Mouse (Mus musculus): Measurements from ENCODE around the gene Tnfaip3.

Gene Tnfaip3

DNA sequence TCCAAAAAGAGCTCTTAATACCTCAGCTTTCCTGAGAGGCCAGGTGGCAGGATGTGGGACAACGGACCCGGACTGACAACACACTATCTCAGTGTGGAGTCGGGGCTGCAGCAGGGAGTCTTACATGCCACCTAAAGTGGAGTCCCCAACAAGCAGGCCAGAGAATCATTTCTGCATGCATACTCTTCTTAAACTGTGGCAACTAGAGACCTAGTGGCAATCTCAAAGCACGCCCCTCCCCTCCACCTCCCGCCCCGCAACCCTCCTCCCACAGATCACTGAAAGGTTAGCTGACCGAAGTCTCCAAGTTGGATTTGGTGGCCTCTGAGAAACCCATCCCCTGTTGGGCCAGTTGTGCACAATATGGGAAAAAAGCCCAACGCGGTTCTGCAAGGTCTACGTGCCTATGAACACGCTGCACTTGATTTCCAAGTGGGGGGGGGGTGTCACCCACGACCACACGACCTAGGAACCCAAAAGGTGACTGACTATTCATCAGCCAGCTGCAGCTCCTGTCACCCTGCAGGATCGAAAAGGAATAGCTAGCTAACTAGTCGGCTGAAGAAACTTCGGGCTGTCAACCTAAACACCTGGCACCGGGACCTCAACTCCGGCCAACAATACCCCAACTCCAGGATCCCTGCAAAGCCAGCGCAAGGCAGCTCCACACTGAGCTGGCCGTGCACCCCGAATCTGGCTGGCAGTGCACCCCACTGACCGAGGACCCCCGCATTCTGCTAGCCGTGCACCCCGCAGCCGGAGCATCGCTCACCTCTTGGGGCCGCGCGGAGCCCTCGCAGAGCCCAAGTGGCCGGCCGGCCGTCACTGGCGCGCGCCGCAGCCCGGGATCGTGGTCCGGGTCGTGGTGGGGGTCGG, 838 bp downstream of the Tnfaip3 start:
- DNase-seq (ENCODE audit: low spot score) = no peak

DNA sequence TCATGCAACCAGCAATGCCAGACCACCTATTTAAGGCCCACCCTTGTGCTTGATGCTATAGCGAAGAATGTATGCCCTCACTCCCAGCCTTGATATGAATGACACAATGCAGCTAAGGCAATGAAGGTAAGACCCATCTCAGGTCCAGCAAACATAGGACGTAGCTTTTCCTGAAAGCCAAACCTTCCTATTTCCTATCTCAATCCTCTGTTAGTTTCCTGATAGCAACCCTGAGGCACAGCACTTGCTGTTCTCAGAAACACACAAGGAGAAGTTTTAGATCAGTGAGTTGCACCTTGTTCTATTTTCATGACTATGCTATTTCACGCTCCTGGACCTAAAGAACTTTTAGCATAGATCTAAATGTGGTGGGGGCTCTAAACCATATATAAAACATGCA, 2.1 kb downstream of the Tnfaip3 start:
- DNase-seq (ENCODE audit: low spot score) = no peak

DNA sequence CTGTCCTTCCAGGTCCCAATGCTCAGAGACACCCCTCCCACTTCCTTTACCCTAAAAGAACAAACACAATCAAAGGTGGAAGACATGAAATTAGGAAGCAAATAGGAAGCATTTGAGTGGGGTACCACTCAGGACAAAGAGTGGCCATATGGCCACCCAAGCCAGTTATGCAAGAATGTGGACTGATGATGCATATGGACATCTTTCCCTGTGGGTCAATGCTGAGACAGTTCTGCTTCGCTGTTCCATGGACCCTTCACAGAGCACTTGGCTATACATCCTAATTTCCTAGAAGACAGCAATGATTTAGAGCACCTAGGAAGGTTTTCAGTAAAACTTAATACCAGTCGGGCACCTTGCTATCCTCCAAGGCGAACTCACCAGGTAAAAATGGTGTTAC, 2.8 kb downstream of the Tnfaip3 start:
- DNase-seq (ENCODE audit: low spot score) = no peak

DNA sequence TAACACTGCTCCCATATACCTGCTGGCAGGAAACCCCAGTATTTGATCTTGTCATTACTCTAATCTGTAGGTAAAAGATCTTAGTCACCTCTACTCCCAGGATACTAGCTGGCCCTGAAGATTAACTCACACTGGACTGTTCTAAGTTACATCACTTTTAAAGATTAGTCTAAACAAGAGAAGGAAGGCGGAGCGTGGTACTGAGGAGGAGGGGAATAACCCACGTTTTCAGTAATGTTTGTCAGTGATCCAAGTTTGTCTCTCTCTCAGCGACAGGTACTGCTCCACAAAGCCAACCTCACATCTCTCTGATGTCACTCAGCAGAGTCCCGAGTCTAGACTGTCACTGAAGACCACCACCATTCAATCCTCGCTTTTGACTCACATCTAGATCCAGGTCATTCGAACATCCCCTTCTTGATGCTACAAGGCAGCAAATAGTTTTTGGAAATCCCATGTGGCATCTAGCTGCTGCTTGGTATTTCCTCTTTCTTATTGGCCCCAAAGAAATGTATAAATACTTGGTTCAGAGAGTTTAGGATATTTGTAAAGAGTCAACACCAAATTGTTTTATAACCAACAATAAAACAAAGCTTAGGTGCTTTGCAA, 3.5 kb downstream of the Tnfaip3 start:
- no peak for DNase-seq (ENCODE audit: low spot score)

DNA sequence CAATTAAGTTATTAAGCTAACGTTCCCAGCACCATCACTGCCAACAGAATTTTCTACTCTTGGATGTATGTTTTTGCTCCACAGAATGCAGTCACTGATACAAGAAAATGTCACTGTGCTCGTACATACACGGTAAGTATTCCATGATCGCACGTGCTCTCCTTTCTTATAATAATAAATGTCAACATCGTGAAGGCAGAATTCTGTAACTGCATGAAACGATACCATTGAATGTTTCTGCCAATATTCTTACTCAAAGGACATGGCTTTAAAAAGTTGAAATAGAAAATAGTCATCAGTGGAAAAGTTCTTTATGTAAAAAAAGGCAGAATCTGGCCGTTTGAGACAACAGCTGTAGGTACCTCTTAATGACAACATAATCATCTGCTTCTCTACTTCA, 5.0 kb downstream of the Tnfaip3 start:
- DNase-seq (ENCODE audit: low spot score) = no peak

DNA sequence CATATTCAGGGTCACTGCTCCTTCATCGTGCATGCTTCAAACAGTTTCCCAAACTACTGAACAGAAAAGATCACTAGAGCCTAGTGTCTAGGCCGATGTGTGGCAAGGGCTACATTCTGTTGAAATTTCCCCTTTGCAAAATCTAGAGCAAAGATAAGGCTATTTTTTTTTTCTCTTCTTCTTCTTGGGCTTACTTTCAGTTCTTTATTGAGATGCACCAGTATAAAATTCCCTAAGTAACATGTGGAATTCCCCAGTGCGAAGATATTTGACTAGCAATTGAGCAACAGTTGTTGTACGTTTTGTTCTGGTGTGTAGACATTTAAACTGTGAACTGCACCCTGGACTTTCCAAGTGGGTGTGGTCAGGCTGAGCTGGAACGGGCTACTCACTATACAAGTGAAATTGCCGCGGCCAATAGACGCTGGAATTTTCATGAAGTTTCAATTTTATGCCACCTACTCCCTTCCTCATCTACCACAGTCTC, 6.2 kb downstream of the Tnfaip3 start:
- DNase-seq (ENCODE audit: low spot score) = no peak

DNA sequence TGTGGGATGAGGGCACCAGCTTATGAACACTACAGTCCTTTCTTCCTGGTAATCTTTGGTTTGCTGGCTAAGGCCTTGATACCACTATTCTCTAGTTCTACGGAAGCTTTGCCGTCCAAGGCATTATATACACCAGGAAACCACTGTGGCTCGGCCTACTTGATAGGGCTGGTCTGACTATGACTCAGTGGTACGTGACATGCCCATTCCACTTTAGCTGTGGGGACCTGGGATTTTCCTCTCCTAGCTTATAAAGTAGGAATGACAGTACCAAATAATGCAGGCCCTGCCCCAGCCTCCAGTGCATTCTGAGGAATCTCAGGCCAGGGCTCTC, 6.9 kb downstream of the Tnfaip3 start:
- DNase-seq (ENCODE audit: low spot score) = no peak

DNA sequence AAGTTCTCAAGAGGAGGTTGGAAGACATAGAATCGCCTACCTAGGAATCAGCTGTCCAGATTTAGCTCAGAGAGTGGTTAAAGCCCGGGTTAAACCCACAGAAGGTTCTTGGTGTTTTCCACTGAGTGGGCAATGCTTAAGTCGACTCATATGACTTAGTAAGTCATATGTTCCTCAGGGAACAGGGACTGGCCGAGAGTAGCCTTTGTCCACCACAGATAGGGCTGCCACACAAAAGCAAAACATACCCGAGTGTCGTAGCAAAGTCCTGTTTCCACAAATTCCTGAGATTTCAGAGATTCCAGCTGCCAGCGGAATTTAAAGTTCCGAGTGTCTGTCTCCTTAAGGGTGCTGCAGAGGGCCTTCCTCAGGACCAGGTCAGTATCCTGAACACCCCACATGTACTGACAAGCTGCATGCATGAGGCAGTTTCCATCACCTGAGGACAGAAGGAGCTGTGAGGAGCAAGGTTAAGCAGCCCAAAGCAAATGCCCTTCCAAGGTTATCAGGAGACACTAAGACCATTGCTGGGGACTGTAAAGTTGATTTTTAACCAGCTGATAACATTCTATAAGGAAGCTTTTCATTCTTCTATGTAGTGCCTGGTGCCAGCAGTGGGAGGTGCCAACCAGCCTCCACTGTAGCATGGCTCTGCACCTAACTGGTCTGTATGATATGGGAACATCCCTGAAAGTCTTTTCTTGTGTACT, 7.4 kb downstream of the Tnfaip3 start:
- no peak for DNase-seq (ENCODE audit: low spot score)

DNA sequence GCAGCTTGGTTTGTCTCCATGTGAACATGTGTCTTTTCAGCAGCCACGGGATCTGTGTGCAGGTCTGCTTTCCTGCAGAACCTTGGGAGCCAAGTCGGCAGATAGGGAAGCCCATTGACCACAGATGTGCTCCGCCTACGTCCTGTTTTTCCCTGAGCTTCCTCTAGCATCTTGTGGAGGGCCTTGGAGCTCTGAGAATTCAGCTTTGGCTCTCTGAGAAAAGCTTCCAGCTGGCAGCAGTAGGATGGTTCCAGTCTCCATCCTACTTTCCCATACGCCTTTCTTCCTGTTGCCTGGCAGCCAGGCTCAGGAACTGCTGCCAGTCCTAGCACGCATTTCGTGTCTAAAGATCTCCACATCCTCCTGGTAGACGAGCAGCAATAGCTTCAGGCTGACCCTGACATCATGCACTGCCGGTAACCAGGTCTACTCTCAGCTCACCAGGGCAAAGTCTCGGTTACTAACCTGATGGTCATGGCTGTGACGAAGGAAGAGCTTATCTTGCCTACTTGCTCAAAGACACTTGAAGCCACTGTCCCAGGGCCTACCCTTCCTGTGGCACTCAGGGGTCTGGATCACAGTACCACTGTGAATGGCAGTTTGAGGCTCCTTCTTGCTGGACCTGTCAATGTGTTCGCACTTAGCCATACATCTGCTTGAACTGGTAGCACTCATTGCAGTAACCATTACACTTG, 13.2 kb downstream of the Tnfaip3 start:
- no peak for DNase-seq (ENCODE audit: low spot score)

DNA sequence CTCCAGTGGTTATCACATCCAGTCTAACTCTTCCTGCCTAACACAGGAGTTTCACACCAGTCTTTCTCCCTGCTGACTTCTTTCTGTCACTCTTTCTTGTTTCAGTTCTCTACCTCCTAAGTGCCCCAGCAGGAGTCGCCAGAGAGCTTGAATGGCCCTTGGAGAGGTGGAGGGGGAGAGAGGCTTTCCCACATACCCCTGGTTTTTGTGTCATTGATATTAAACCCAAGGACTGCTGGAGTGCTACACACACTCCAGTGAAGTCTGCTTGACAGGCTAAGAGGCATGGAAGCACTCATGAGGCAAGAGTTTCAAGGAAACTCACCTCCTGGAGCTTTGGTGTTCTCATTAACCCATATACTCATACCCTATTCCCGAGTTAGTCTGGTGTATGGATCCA, 16.0 kb downstream of the Tnfaip3 start:
- DNase-seq (ENCODE audit: low spot score) = no peak

DNA sequence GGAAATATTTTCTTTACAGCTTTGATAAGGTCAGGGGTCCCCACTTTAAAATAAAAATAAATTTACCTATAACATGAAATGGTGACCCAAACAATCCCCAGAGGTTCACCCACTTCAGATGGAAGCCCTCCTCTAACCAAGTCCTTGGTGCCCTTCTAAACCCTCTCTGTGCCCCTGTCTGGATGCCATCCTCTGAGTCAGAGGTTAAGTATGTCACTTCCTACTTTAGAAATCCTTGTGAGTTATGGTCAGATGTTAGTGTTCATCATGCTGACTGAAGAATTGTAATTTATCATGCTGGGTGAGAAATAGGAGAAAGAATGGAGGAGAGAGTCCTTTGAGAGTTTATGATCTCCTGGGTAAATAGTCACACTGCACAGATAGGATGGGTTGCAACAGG, 19.1 kb downstream of the Tnfaip3 start:
- DNase-seq (ENCODE audit: low spot score) = no peak

DNA sequence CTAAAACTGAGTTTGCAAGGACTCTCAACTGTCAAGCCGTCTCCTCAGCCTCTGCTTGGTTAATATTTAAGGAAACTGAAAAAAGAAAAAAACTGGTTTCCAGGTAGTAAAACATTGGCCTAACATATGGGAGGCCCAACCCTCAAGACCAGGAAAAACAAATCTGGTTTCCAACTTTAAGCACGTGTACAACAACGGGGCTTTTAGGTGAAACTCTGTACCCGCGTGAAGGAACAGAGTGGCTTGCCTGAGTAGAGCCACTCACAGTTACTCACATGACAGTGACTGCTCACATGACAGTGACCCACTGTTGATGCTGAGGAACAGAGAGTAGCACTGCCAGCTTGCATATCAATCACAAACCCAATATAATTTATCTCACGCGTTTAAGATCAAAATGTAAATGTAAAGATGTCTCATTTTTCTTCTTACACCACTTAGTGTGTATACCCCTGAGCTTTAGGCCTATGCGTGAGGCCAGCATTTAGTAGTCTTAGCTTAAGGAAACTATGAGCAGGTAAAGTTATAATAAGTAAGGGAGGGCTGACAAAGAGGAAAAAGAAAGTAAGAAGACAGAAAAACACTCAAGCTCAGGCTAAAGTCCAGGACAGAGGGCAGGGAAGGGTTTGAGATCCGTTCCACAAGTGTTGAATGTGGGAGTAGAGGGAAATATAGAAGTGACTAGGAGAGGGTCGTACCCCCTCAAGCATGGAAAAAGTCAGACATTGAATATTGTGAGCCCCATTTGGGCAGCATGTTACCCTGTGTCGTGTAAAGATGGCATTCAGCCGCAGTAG, 19.8 kb downstream of the Tnfaip3 start:
- DNase-seq (ENCODE audit: low spot score) = no peak

DNA sequence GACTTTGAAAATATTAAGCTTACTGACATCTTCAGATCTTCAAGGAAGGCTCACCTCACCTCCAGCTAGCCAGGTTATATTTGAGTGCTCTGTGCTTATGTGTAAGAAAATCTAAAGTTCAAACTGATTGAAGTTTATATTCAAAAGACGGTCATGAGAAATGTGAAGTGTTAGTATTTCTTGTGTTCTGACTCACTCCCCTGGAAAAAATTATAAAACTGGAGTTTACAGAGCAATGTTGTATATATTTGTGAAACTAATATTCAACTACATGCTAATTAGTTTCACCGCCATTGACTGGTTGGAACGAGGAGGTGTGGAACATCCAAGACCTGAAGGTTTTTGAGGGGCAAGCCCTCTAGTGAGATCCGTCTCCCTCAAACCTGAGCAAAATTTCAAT, 22.5 kb downstream of the Tnfaip3 start:
- DNase-seq (ENCODE audit: low spot score) = no peak

DNA sequence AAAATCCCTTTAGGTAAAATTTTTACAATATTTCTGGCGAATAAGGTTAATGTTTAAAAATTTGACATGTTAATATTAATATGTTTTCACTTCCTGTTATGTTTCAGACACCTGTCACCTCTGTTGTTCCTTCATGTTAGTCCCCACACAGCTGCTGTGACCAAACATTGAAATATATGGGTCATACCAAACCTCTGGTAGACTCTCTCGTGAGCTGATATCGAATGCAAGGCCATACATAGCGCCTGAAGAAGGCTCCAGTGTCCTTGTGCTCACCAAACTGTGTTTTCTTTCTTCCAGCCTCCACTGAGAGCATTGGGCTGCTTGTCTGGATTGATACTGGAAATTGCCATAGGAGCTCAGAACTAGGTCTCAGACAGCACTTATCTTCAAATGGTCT, 24.4 kb downstream of the Tnfaip3 start:
- DNase-seq (ENCODE audit: low spot score) = no peak

DNA sequence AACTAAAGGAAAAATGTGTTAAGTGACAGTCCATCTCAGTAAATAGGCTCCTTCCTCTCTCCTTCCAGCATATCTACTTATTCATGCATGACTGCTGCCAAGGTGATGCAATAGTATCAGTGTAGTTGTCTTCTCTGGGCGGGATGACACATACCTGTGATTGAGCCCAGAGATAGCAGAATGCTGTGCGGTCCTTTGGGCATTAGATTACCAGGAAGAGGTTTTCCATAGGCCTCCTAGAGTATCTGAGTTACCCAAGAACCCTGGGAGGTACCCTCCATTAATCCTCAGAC, 27.6 kb downstream of the Tnfaip3 start:
- no peak for DNase-seq (ENCODE audit: low spot score)

DNA sequence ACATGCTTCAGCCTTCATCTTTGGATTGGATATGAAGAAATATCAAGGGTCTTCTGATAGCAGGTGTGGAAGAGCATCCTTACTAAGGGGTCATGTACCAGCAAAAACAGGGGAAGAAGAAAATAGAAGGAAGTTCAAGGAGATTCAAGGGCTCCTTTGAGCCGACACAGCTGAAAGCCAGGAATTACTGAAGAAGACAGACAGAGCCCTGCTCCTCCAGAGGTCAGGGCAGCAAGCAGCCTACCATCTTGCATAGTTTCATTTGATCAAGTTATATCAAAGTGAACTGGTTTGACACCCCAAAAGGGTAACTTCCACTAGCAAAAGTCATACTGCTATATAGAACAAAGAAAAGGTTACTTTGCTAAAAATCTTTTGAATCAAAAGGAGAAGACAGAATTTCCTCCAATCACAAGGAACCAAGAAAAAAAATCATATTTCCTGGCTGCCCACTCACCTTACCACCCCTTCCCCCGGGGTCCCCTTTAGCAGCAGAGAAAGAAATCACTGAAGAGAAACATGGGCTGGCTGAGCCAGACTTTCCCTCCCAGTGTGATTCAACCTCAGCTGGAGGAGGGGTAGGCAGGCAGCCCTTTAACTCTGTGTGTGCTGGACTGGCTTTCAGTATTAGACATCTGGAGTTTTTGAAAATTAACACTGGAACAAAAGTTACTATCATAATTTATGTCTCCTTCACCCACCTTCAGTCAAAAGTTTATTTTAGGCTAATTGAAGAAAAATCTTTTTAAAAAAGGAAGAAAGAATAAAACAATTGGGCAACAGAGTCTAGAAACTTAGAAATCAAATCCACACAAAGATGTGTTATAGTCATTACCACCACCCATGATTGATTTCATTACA, 28.2 kb downstream of the Tnfaip3 start:
- no peak for DNase-seq (ENCODE audit: low spot score)

DNA sequence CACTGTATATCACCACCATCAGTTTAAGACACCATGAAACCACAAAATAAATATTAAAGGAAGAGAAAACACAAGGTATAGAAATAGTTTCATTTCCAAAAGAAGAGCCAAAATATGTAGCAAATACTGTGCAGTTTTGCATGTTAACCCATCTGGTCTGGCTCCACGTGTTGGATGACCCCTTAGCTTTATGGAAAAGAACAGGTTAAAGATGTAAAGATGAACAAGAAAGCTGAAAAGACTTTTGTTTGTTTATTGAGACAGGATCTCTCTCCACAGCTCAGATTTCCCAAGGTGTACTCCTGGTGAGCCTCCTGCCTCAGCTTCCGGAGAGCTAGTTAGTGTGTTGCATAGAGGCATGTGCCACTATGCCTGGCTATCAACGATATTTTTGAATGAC, 29.9 kb downstream of the Tnfaip3 start:
- no peak for DNase-seq (ENCODE audit: low spot score)

DNA sequence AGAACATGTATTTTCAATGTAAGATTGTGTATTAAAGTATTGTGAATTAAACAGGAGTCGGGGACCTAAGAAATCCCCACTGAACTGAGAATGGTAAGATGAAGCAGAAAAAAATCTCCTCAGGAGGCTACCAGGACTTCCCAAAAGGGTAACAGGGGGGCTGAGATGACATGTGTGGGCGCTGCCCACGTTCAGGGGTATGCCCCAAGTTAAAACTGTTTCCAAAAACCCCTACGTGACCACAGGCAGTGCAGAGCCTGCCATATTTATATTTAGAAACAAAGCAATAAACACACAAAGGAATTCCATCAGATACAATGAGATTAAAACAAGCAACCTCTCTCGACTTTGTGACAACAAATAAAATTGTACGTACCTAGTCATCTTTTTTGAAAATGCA, 31.9 kb downstream of the Tnfaip3 start:
- no peak for DNase-seq (ENCODE audit: low spot score)

DNA sequence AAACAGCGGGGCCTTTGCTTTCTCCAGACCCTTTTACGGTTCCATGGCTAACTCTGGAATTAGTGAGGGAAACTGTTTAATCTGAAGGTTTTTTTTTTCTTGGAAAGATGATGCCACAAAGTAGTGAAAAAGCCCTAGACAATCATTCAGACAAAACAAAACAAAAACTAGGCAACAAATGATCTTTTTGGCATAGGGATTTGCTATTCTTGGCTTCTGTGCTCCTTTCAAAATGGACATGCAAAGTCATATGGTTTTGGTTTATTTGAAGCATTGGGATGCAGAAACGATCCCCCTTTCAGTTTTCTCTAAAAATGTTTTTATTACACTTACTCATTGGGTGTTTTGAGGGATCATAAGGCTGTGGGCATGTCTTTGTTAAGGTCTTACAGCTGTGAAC, 41.0 kb downstream of the Tnfaip3 start:
- no peak for DNase-seq (ENCODE audit: low spot score)

DNA sequence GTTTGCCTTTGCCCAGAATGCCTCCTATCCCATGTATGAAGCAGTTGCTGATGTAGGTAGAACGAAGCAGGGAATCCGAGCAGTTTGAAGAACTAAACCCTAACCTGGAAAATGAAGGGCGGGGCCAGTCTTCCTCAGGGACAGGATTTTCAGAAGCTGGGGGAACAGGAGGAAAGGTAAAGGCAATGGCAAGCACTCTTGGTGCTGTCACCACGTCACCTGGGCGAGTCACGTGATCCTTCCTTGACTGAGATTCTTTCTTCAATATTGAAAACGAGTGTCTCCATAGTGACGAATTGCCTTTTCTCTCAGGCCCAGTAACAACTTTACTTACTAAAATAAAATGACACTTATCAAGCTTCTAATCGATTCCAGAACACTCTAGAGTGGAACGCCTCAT, 48.6 kb downstream of the Tnfaip3 start:
- DNase-seq (ENCODE audit: low spot score) = no peak

DNA sequence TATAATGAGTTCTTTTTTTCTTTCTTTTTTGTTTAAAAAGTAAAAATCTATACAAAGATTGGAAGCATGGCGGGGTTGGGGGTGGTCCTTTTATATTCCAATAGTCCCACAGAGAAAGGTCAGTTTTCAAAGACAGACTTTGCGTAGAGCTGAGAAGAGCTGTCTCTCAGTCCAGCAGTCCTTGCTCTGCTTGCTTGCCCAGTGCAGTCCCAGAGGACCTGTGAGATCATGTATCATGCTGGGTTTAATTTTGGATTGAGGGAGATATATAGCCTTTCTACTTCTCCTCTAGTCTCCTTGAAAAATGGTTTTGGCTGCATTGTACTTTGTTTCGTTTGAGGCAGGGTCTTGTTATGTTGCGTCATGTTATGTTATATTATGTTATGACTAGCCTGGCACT, 49.9 kb downstream of the Tnfaip3 start:
- DNase-seq (ENCODE audit: low spot score) = no peak

Measured in testis, postnatal 14 days (tissue).